Comparison of ENCODE assay signal across 8 mouse cellular contexts in the genomic region with DNA sequence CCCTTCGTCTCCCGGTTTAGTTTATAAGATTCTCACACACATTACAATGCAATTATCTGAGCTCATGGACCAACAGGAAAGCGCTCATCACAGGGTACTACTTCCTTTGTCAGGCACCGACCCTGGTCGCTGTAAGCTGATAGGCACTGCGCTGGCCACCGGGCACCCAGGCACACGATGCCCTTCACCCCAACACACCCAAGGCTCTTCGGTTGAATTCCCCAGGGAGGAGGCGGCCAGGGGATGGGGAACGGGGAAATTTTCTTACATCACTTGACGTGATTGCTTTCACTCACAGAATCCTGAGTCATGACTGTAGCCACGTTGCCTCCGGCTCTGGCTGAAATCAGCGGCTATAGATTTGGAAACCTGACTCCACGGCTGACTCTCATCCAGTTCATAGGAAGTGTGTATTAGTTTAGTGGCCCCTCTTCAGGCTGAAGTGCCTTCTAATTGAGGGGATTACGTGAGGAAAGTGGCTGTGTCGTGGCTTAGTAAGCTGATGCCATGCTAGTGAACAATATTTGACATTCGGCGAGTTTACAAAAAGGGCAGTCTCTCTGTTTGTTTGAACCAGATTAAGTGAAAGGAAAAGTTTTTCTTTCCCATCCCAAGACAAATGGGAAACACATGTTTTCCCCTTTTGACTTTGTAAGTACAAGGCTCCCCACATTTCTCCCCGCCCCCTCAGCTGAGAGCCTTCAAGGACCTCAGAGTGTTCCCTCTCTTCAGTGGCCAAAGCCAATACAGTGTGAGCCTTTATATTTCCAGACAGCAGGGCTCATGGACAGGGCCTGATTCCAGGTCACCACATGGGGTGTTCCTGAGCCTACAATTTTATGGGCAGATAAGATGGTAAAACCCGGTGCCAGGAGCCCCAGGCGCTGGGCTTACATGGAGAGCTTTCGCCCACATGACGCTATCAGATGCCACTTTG. TPM values are rescaled to one million over a fixed set of nuclear protein-coding genes. Genes with fewer than 3 reads are reported as not detected.
A peak's percentile ranks its signal among the peaks of the same experiment; 100 is the strongest.
DNase-seq lines count a peak whose midpoint lies in the region.

No protein-coding gene starts in this region.

- no peaks in the 10 kb centered on the region for H3K9me3 ChIP-seq in heart, embryonic 10.5 days

- peaks cover 29% of the 10 kb centered on the region for H3K27me3 ChIP-seq in heart, embryonic 10.5 days (ENCODE audit: insufficient read depth, poor library complexity, severe bottlenecking)

- H3K4me3 ChIP-seq in heart, embryonic 10.5 days, result peak overlapping the region; percentile 28; the same call in 1 of the 2 replicates

- peak overlapping the region; percentile 83 for H3K27ac ChIP-seq in heart, embryonic 10.5 days

- DNase-seq in kidney, postnatal 10 days, result peak; percentile 41
- DNase-seq in kidney, adult 9 months, result no peak
- DNase-seq in cerebellum, adult 9-11 months, result peak; percentile 51
- DNase-seq in heart, embryonic 10.5 days (ENCODE audit: low spot score), result no peak
- peak; percentile 54 to 64 for DNase-seq in lung, postnatal 4 days
- no peak for DNase-seq in layer of hippocampus, adult 18-20 months (ENCODE audit: low spot score in 2 of 2)
- DNase-seq in spleen, postnatal 14 days (ENCODE audit: low spot score in 2 of 2), result no peak
- DNase-seq in liver, result no peak

- 35% methylated on average over 25 of the region's 25 CpGs for WGBS in heart, embryonic 10.5 days

- H3K4me1 ChIP-seq in heart, embryonic 10.5 days, result peaks cover 22% of the 10 kb centered on the region

- H3K36me3 ChIP-seq in heart, embryonic 10.5 days, result no peaks in the 10 kb centered on the region

RNA-seq across cellular contexts. Expression of a gene that starts 51.4 kb away (rescaled TPM):
- 0.11 and 0.21 TPM in 2 replicates for polyA plus RNA-seq in heart, embryonic 10.5 days (2016; fragmentation: Nextera tagmentation; extraction: Ambion mirVana)
- total RNA-seq in layer of hippocampus, adult 18-20 months (2021), result 1 to 10 TPM; 1.8 to 2.7 TPM

Comparison
In these comparisons a context has a peak if more than half of its experiments do, and no peak if none do; other contexts are left out.
1. DNase-seq: peak in kidney, postnatal 10 days (single experiment), cerebellum, adult 9-11 months (single experiment) and lung, postnatal 4 days (2 of 2); none in kidney, adult 9 months (single experiment), heart, embryonic 10.5 days (single experiment), layer of hippocampus, adult 18-20 months (0 of 2), spleen, postnatal 14 days (0 of 2) and liver (single experiment).